ENCODE assay signal across 20 mouse cellular contexts in the genomic region with DNA sequence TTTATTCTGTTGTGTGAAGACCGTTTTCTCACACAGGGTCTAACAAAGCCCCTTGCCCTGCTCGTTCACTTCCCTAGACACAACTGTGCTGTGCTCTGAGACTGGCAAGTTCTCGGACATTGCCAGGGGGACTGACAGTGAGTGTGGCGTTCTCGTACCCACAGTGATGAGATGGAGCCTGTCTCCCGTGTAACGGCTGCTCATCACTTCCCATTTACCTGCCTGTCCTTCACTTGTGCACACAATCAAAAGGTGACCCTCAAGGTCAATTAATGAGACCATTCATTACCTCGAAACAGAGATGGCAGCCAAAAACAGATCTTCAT.
DNase-seq lines count a peak whose midpoint lies in the region; ATAC-seq and TF ChIP-seq lines count a peak whose summit lies in the region.
"Had no signal": no experiment of that assay in that cellular context is flagged by ENCODE, and none has a peak within 500 bp of the region (broad histone marks: within the 10 kb centered on the region; RNA-seq: fewer than 3 reads in every experiment).

No protein-coding gene starts in this region.

- H3K4me1 ChIP-seq in forebrain, embryonic 13.5 days = peaks cover 14% of the 10 kb centered on the region; the same call in 1 of the 2 replicates
- H3K4me1 ChIP-seq in forebrain, postnatal 0 days (ENCODE audit: insufficient read depth) = no peaks in the 10 kb centered on the region
- peaks cover 4% of the 10 kb centered on the region; the same call in 1 of the 2 replicates for H3K4me1 ChIP-seq in midbrain, embryonic 11.5 days (ENCODE audit: control insufficient read depth, insufficient read depth, low read length)
- H3K4me1 ChIP-seq in midbrain, postnatal 0 days (ENCODE audit: insufficient read depth, low read length) = no peaks in the 10 kb centered on the region
- no peaks in the 10 kb centered on the region for H3K4me1 ChIP-seq in hindbrain, embryonic 15.5 days (replicated peaks)
- peaks cover 13% of the 10 kb centered on the region for H3K4me1 ChIP-seq in neural tube, embryonic 15.5 days
- H3K4me1 ChIP-seq: limb, embryonic 13.5 days had no signal

- H3K9ac ChIP-seq in forebrain, embryonic 13.5 days = no peak overlapping the region
- no peak overlapping the region for H3K9ac ChIP-seq in forebrain, postnatal 0 days
- no peak overlapping the region for H3K9ac ChIP-seq in midbrain, embryonic 11.5 days (ENCODE audit: low read length)
- H3K9ac ChIP-seq in midbrain, postnatal 0 days (replicated peaks; ENCODE audit: low read length, poor library complexity, severe bottlenecking) = no peak overlapping the region
- no peak overlapping the region for H3K9ac ChIP-seq in hindbrain, embryonic 15.5 days
- no peak overlapping the region for H3K9ac ChIP-seq in neural tube, embryonic 15.5 days (replicated peaks)
- H3K9ac ChIP-seq: limb, embryonic 13.5 days; liver, embryonic 14.5 days had no signal

- DNase-seq in forebrain, postnatal 0 days = no peak
- no peak for DNase-seq in midbrain, embryonic 11.5 days (ENCODE audit: low spot score, missing footprints)
- no peak for DNase-seq in midbrain, postnatal 0 days (ENCODE audit: low spot score)
- no peak for DNase-seq in cerebellum, postnatal 4 days (ENCODE audit: low spot score in 2 of 2)
- no peak for DNase-seq in gastrocnemius, adult 18-20 months (ENCODE audit: low spot score)
- DNase-seq: adrenal gland, adult 8-10 months; cerebellum, adult 11-12 months; cerebellum, postnatal 36 days; gastrocnemius, postnatal 10 days; heart, adult 2 months; kidney, adult 8-10 months; layer of hippocampus, adult 9-11 months; right cerebral cortex, postnatal 4 days; thymus, postnatal 25 days had no signal

- H3K9me3 ChIP-seq in forebrain, embryonic 13.5 days (replicated peaks) = no peaks in the 10 kb centered on the region
- H3K9me3 ChIP-seq in forebrain, postnatal 0 days (ENCODE audit: low read length) = no peaks in the 10 kb centered on the region
- H3K9me3 ChIP-seq in midbrain, embryonic 11.5 days (ENCODE audit: control insufficient read depth, low read length) = no peaks in the 10 kb centered on the region
- no peaks in the 10 kb centered on the region for H3K9me3 ChIP-seq in midbrain, postnatal 0 days (ENCODE audit: low read length)
- no peaks in the 10 kb centered on the region for H3K9me3 ChIP-seq in hindbrain, embryonic 15.5 days
- no peaks in the 10 kb centered on the region for H3K9me3 ChIP-seq in neural tube, embryonic 15.5 days (replicated peaks)
- H3K9me3 ChIP-seq: limb, embryonic 13.5 days had no signal

- WGBS in forebrain, embryonic 13.5 days = 37% methylated on average over 8 of the region's 8 CpGs
- 30% methylated on average over 8 of the region's 8 CpGs for WGBS in forebrain, postnatal 0 days
- 51% methylated on average over 8 of the region's 8 CpGs for WGBS in midbrain, embryonic 11.5 days
- WGBS in midbrain, postnatal 0 days = 43% methylated on average over 8 of the region's 8 CpGs
- WGBS in hindbrain, embryonic 15.5 days = 36% methylated on average over 8 of the region's 8 CpGs
- WGBS in neural tube, embryonic 15.5 days = 15% methylated on average over 8 of the region's 8 CpGs

- ATAC-seq in forebrain, embryonic 13.5 days = 0 out of 2 replicates have a peak, but pooled peaks have one; percentile 19
- no peak for ATAC-seq in forebrain, postnatal 0 days
- peak; percentile 54; the same call in 1 of the 2 replicates for ATAC-seq in midbrain, embryonic 11.5 days (ENCODE audit: low FRiP score)
- no peak for ATAC-seq in midbrain, postnatal 0 days (ENCODE audit: low FRiP score)
- peak; percentile 51; the same call in 1 of the 2 replicates for ATAC-seq in hindbrain, embryonic 15.5 days (ENCODE audit: low FRiP score, low read depth)
- 0 out of 2 replicates have a peak, but pooled peaks have one; percentile 65 for ATAC-seq in neural tube, embryonic 15.5 days (ENCODE audit: low FRiP score)

- no peak overlapping the region for H3K4me2 ChIP-seq in forebrain, embryonic 13.5 days
- H3K4me2 ChIP-seq in forebrain, postnatal 0 days (ENCODE audit: low read depth) = no peak overlapping the region
- no peak overlapping the region for H3K4me2 ChIP-seq in midbrain, embryonic 11.5 days
- no peak overlapping the region for H3K4me2 ChIP-seq in midbrain, postnatal 0 days (ENCODE audit: low read depth, low read length, poor library complexity, severe bottlenecking)
- H3K4me2 ChIP-seq in hindbrain, embryonic 15.5 days = no peak overlapping the region
- H3K4me2 ChIP-seq in neural tube, embryonic 15.5 days = no peak overlapping the region
- H3K4me2 ChIP-seq: limb, embryonic 13.5 days had no signal

- no peak for TF ChIP-seq CTCF in forebrain, postnatal 0 days (IDR thresholded peaks at IDR 0.05; ENCODE audit: low read depth)
- TF ChIP-seq CTCF in midbrain, postnatal 0 days (IDR thresholded peaks at IDR 0.05) = no peak

- H3K27me3 ChIP-seq in forebrain, embryonic 13.5 days = no peaks in the 10 kb centered on the region
- no peaks in the 10 kb centered on the region for H3K27me3 ChIP-seq in forebrain, postnatal 0 days (ENCODE audit: insufficient read depth, low read length)
- H3K27me3 ChIP-seq in midbrain, embryonic 11.5 days (ENCODE audit: control insufficient read depth, insufficient read depth, low read length) = no peaks in the 10 kb centered on the region
- no peaks in the 10 kb centered on the region for H3K27me3 ChIP-seq in midbrain, postnatal 0 days (ENCODE audit: insufficient read depth, low read length)
- H3K27me3 ChIP-seq in hindbrain, embryonic 15.5 days = no peaks in the 10 kb centered on the region
- H3K27me3 ChIP-seq in neural tube, embryonic 15.5 days (replicated peaks) = no peaks in the 10 kb centered on the region
- H3K27me3 ChIP-seq: limb, embryonic 13.5 days had no signal

- H3K4me3 ChIP-seq in forebrain, embryonic 13.5 days = no peak overlapping the region
- no peak overlapping the region for H3K4me3 ChIP-seq in forebrain, postnatal 0 days (ENCODE audit: low read depth, low read length)
- H3K4me3 ChIP-seq in midbrain, embryonic 11.5 days (ENCODE audit: low read depth, low read length) = no peak overlapping the region
- no peak overlapping the region for H3K4me3 ChIP-seq in midbrain, postnatal 0 days (ENCODE audit: low read depth, low read length)
- no peak overlapping the region for H3K4me3 ChIP-seq in hindbrain, embryonic 15.5 days
- no peak overlapping the region for H3K4me3 ChIP-seq in neural tube, embryonic 15.5 days (replicated peaks)
- H3K4me3 ChIP-seq: heart, adult 2 months; limb, embryonic 13.5 days; myocyte had no signal

- H3K27ac ChIP-seq in forebrain, embryonic 13.5 days = no peak overlapping the region
- no peak overlapping the region for H3K27ac ChIP-seq in forebrain, postnatal 0 days (ENCODE audit: low read depth, low read length)
- no peak overlapping the region for H3K27ac ChIP-seq in midbrain, embryonic 11.5 days (ENCODE audit: low read depth, low read length)
- H3K27ac ChIP-seq in midbrain, postnatal 0 days (ENCODE audit: low read depth, low read length) = no peak overlapping the region
- H3K27ac ChIP-seq in hindbrain, embryonic 15.5 days (replicated peaks) = no peak overlapping the region
- H3K27ac ChIP-seq in neural tube, embryonic 15.5 days (replicated peaks) = peak overlapping the region; percentile 18; the same call in 1 of the 2 replicates
- H3K27ac ChIP-seq: heart, adult 2 months; limb, embryonic 13.5 days; liver, embryonic 14.5 days had no signal

- H3K36me3 ChIP-seq in forebrain, embryonic 13.5 days (ENCODE audit: poor library complexity, severe bottlenecking) = no peaks in the 10 kb centered on the region
- no peaks in the 10 kb centered on the region for H3K36me3 ChIP-seq in forebrain, postnatal 0 days (ENCODE audit: insufficient read depth)
- H3K36me3 ChIP-seq in midbrain, embryonic 11.5 days (ENCODE audit: control insufficient read depth, insufficient read depth, low read length) = no peaks in the 10 kb centered on the region
- no peaks in the 10 kb centered on the region for H3K36me3 ChIP-seq in midbrain, postnatal 0 days (ENCODE audit: insufficient read depth, low read length)
- no peaks in the 10 kb centered on the region for H3K36me3 ChIP-seq in hindbrain, embryonic 15.5 days
- H3K36me3 ChIP-seq in neural tube, embryonic 15.5 days = no peaks in the 10 kb centered on the region
- H3K36me3 ChIP-seq: limb, embryonic 13.5 days had no signal

Comparison
In these comparisons a context has a peak if more than half of its experiments do, and no peak if none do; other contexts are left out.
1. ATAC-seq: peak in forebrain, embryonic 13.5 days (single experiment), midbrain, embryonic 11.5 days (single experiment), hindbrain, embryonic 15.5 days (single experiment) and neural tube, embryonic 15.5 days (single experiment); none in forebrain, postnatal 0 days (single experiment) and midbrain, postnatal 0 days (single experiment).